In genomic region chr4:133250609-133251008, GRCm38 (mm10) we compare ENCODE assay signal across 9 mouse cellular contexts. TPM values are rescaled to one million over a fixed set of nuclear protein-coding genes. Genes with fewer than 3 reads are reported as not detected.
DNase-seq lines count a peak whose midpoint lies in the region; ATAC-seq and TF ChIP-seq lines count a peak whose summit lies in the region.
"Had no signal": no experiment of that assay in that cellular context is flagged by ENCODE, and none has a peak within 500 bp of the region (broad histone marks: within the 10 kb centered on the region; RNA-seq: fewer than 3 reads in every experiment).

No protein-coding gene starts in this region.

- ATAC-seq in forebrain, embryonic 15.5 days (replicated peaks), result no peak
- ATAC-seq in liver, embryonic 16.5 days (ENCODE audit: low read depth), result no peak
- no peak for ATAC-seq in neural tube, embryonic 12.5 days (ENCODE audit: low FRiP score, low read depth)
- peak; percentile 49; the same call in 1 of the 2 replicates for ATAC-seq in stomach, postnatal 0 days (ENCODE audit: low FRiP score, low TSS enrichment)

- no peak overlapping the region for H3K4me2 ChIP-seq in CH12.LX (ENCODE audit: insufficient read depth, low read depth, poor library complexity, severe bottlenecking)
- peak overlapping the region; percentile 52 for H3K4me2 ChIP-seq in forebrain, embryonic 15.5 days (replicated peaks)
- peak overlapping the region; percentile 28 for H3K4me2 ChIP-seq in liver, embryonic 16.5 days (ENCODE audit: low read depth, low read length)
- H3K4me2 ChIP-seq in neural tube, embryonic 12.5 days (replicated peaks), result peak overlapping the region; percentile 64
- H3K4me2 ChIP-seq in stomach, postnatal 0 days (replicated peaks; ENCODE audit: low read depth), result peak overlapping the region; percentile 56

- DNase-seq in CH12.LX (ENCODE audit: extremely low read depth), result no peak
- peak; percentile 87 for DNase-seq in cerebellum, adult 11 months
- DNase-seq in heart, postnatal 25 days (ENCODE audit: low spot score), result peak; percentile 65
- DNase-seq in large intestine, adult 2 months (ENCODE audit: low read depth, low spot score), result peak; percentile 35
- DNase-seq in stomach, postnatal 0 days (ENCODE audit: low spot score), result peak; percentile 93

- H3K36me3 ChIP-seq in CH12.LX (replicated peaks in 1 of 2; ENCODE audit: control insufficient read depth in 1 of 2, insufficient read depth in 1 of 2, low read length in 1 of 2), result peaks cover 0 to 21% of the 10 kb centered on the region in 2 experiments
- no peaks in the 10 kb centered on the region for H3K36me3 ChIP-seq in forebrain, embryonic 15.5 days
- no peaks in the 10 kb centered on the region for H3K36me3 ChIP-seq in liver, embryonic 16.5 days (ENCODE audit: control insufficient read depth, insufficient read depth)
- H3K36me3 ChIP-seq in neural tube, embryonic 12.5 days, result no peaks in the 10 kb centered on the region
- H3K36me3 ChIP-seq in stomach, postnatal 0 days (ENCODE audit: control insufficient read depth, insufficient read depth, low read length), result no peaks in the 10 kb centered on the region

- no peak overlapping the region for H3K4me3 ChIP-seq in CH12.LX (replicated peaks in 1 of 3; ENCODE audit: low read depth in 2 of 3, low read length in 2 of 3, poor library complexity in 1 of 3)
- peak overlapping the region; percentile 38 for H3K4me3 ChIP-seq in forebrain, embryonic 15.5 days
- H3K4me3 ChIP-seq in liver, embryonic 16.5 days (ENCODE audit: low read depth, low read length), result peak overlapping the region; percentile 13; the same call in 1 of the 2 replicates
- peak overlapping the region; percentile 29 for H3K4me3 ChIP-seq in neural tube, embryonic 12.5 days
- H3K4me3 ChIP-seq in stomach, postnatal 0 days (ENCODE audit: low read depth, low read length), result peak overlapping the region; percentile 31
- H3K4me3 ChIP-seq: erythroblast, embryonic 14.5 days had no signal

- dilution Hi-C loops in CH12.LX (cut with MboI; ENCODE audit: extremely low pct_ligation_motif_present, extremely low pct_unique_long_range_greater_than_20kb, low sequenced_read_pairs), result no loop called here

- in situ Hi-C loops in CH12.LX (cut with MboI; ENCODE audit: low pct_ligation_motif_present, low pct_unique_long_range_greater_than_20kb, low sequenced_read_pairs), result no loop called here

- peak; percentile 47 for TF ChIP-seq RAD21 in CH12.LX (IDR thresholded peaks at IDR 0.05; ENCODE audit: low read depth, low read length)

- H3K27me3 ChIP-seq in CH12.LX (replicated peaks), result peaks cover 25% of the 10 kb centered on the region
- H3K27me3 ChIP-seq in forebrain, embryonic 15.5 days, result peaks cover 66% of the 10 kb centered on the region
- H3K27me3 ChIP-seq in liver, embryonic 16.5 days (ENCODE audit: control insufficient read depth, insufficient read depth, low read depth, low read length), result peaks cover 28% of the 10 kb centered on the region
- H3K27me3 ChIP-seq in neural tube, embryonic 12.5 days (replicated peaks), result peaks cover 71% of the 10 kb centered on the region
- H3K27me3 ChIP-seq in stomach, postnatal 0 days (ENCODE audit: control insufficient read depth, insufficient read depth, low read length), result no peaks in the 10 kb centered on the region

- intact Hi-C loops in heart, postnatal 25 days (cut with DNase I), result loop anchor here (2.0 kb wide), 1 partner anchor 16 kb away; no protein-coding TSS in a partner anchor

- TF ChIP-seq CTCF in CH12.LX (conservative IDR thresholded peaks at IDR 0.05 in 1 of 2, IDR thresholded peaks at IDR 0.05 in 1 of 2; ENCODE audit: low read depth in 2 of 2, low read length in 2 of 2), result peak; percentile 21 to 84; a peak in 3 of 4 replicates
- peak; percentile 88 for TF ChIP-seq CTCF in stomach, postnatal 0 days (IDR thresholded peaks at IDR 0.05; ENCODE audit: low read depth)

- peaks cover 0 to 10% of the 10 kb centered on the region in 2 experiments; a peak in 2 of 4 replicates for H3K4me1 ChIP-seq in CH12.LX (ENCODE audit: control insufficient read depth in 1 of 2, insufficient read depth in 2 of 2)
- H3K4me1 ChIP-seq in forebrain, embryonic 15.5 days, result peaks cover 13% of the 10 kb centered on the region
- H3K4me1 ChIP-seq in liver, embryonic 16.5 days (ENCODE audit: control insufficient read depth, low read depth, low read length), result peaks cover 36% of the 10 kb centered on the region
- H3K4me1 ChIP-seq in neural tube, embryonic 12.5 days, result peaks cover 13% of the 10 kb centered on the region
- H3K4me1 ChIP-seq in stomach, postnatal 0 days (replicated peaks; ENCODE audit: control insufficient read depth, insufficient read depth), result no peaks in the 10 kb centered on the region

- 4% methylated on average over 22 of the region's 22 CpGs for WGBS in forebrain, embryonic 15.5 days
- 4% methylated on average over 22 of the region's 22 CpGs for WGBS in large intestine, adult 2 months
- WGBS in liver, embryonic 16.5 days (ENCODE audit: insufficient replicate concordance), result 8% methylated on average over 22 of the region's 22 CpGs
- 2% methylated on average over 22 of the region's 22 CpGs for WGBS in neural tube, embryonic 12.5 days
- 3% methylated on average over 22 of the region's 22 CpGs for WGBS in stomach, postnatal 0 days

- H3K79me2 ChIP-seq in CH12.LX (replicated peaks; ENCODE audit: control insufficient read depth, extremely low read depth, insufficient read depth, poor library complexity, severe bottlenecking), result no peaks in the 10 kb centered on the region

- H3K9ac ChIP-seq in CH12.LX (ENCODE audit: insufficient read depth, low read depth), result no peak overlapping the region
- peak overlapping the region; percentile 49 for H3K9ac ChIP-seq in forebrain, embryonic 15.5 days (replicated peaks)
- H3K9ac ChIP-seq in liver, embryonic 16.5 days (ENCODE audit: low read depth, low read length), result no peak overlapping the region
- H3K9ac ChIP-seq in neural tube, embryonic 12.5 days, result peak overlapping the region; percentile 40; the same call in 1 of the 2 replicates
- H3K9ac ChIP-seq in stomach, postnatal 0 days (ENCODE audit: low read length), result no peak overlapping the region

- no peak for TF ChIP-seq EP300 in CH12.LX (IDR thresholded peaks at IDR 0.05; ENCODE audit: low read length)
- TF ChIP-seq EP300 in stomach, postnatal 0 days (optimal IDR thresholded peaks at IDR 0.05), result no peak

- TF ChIP-seq POLR2A in CH12.LX (IDR thresholded peaks at IDR 0.05; ENCODE audit: low read depth, low read length), result no peak

- H3K9me3 ChIP-seq in CH12.LX (replicated peaks; ENCODE audit: low read length), result no peaks in the 10 kb centered on the region
- H3K9me3 ChIP-seq in forebrain, embryonic 15.5 days, result no peaks in the 10 kb centered on the region
- no peaks in the 10 kb centered on the region for H3K9me3 ChIP-seq in liver, embryonic 16.5 days (replicated peaks; ENCODE audit: control insufficient read depth, low read length)
- H3K9me3 ChIP-seq in neural tube, embryonic 12.5 days, result no peaks in the 10 kb centered on the region
- H3K9me3 ChIP-seq in stomach, postnatal 0 days (ENCODE audit: control insufficient read depth, low read length), result no peaks in the 10 kb centered on the region

- H3K27ac ChIP-seq in CH12.LX (ENCODE audit: insufficient read depth, low read depth), result no peak overlapping the region
- no peak overlapping the region for H3K27ac ChIP-seq in forebrain, embryonic 15.5 days (replicated peaks)
- no peak overlapping the region for H3K27ac ChIP-seq in liver, embryonic 16.5 days (ENCODE audit: low read length)
- no peak overlapping the region for H3K27ac ChIP-seq in neural tube, embryonic 12.5 days
- peak overlapping the region; percentile 49; the same call in 1 of the 2 replicates for H3K27ac ChIP-seq in stomach, postnatal 0 days (replicated peaks)

RNA-seq across cellular contexts. Expression of gene Map3k6, which starts 10.0 kb away (rescaled TPM):
- total RNA-seq in CH12.LX (2012; rRNA removed) (0.21 TPM in 1 of 2 replicates, not detected in the other), CH12.LX (2014; rRNA removed) (not detected in 2 replicates)
- polyA plus RNA-seq in CH12.LX (2012; ENCODE audit: insufficient read length, low read depth), result not detected in 2 replicates
- 1.7 and 1.8 TPM in 2 replicates for polyA plus RNA-seq in forebrain, embryonic 15.5 days (2015; fragmentation: Nextera tagmentation; extraction: Ambion mirVana)
- total RNA-seq in heart, postnatal 25 days (2021), result 10 to 100 TPM; 10.8 to 20.1 TPM
- polyA plus RNA-seq in large intestine, adult 2 months (2012; rRNA removed), result 42.8 and 65.0 TPM in 2 replicates
- polyA plus RNA-seq in liver, embryonic 16.5 days (2015; fragmentation: Nextera tagmentation; extraction: Ambion mirVana), result 2.2 and 3.0 TPM in 2 replicates
- 2.1 and 3.2 TPM in 2 replicates for polyA plus RNA-seq in neural tube, embryonic 12.5 days (2016; fragmentation: Nextera tagmentation; extraction: Ambion mirVana)
- 17.6 and 21.5 TPM in 2 replicates for polyA plus RNA-seq in stomach, postnatal 0 days (2015; fragmentation: Nextera tagmentation; extraction: Ambion mirVana)

RNA-seq across cellular contexts. Expression of gene Sytl1, which starts 12.3 kb away (rescaled TPM):
- 11.9 and 20.0 TPM in 2 replicates for total RNA-seq in CH12.LX (2012; rRNA removed)
- total RNA-seq in CH12.LX (2014; rRNA removed), result 8.2 and 8.3 TPM in 2 replicates
- 12.1 and 12.5 TPM in 2 replicates for polyA plus RNA-seq in CH12.LX (2012; ENCODE audit: insufficient read length, low read depth)
- polyA plus RNA-seq in forebrain, embryonic 15.5 days (2015; fragmentation: Nextera tagmentation; extraction: Ambion mirVana), result 0.29 and 0.61 TPM in 2 replicates
- total RNA-seq in heart, postnatal 25 days (2021), result under 1 TPM; 0.36 to 0.81 TPM
- 14.4 and 15.2 TPM in 2 replicates for polyA plus RNA-seq in large intestine, adult 2 months (2012; rRNA removed)
- 1.1 and 1.4 TPM in 2 replicates for polyA plus RNA-seq in liver, embryonic 16.5 days (2015; fragmentation: Nextera tagmentation; extraction: Ambion mirVana)
- polyA plus RNA-seq in neural tube, embryonic 12.5 days (2016; fragmentation: Nextera tagmentation; extraction: Ambion mirVana), result 0.66 and 0.73 TPM in 2 replicates
- 93.5 and 109 TPM in 2 replicates for polyA plus RNA-seq in stomach, postnatal 0 days (2015; fragmentation: Nextera tagmentation; extraction: Ambion mirVana)

RNA-seq across cellular contexts. Expression of gene Tmem222, which starts 27.0 kb away (rescaled TPM):
- total RNA-seq in CH12.LX (2012; rRNA removed) (64.0 and 64.8 TPM in 2 replicates), CH12.LX (2014; rRNA removed) (85.0 and 95.7 TPM in 2 replicates)
- 73.2 and 79.5 TPM in 2 replicates for polyA plus RNA-seq in CH12.LX (2012; ENCODE audit: insufficient read length, low read depth)
- polyA plus RNA-seq in forebrain, embryonic 15.5 days (2015; fragmentation: Nextera tagmentation; extraction: Ambion mirVana), result 107 and 112 TPM in 2 replicates
- 10 to 100 TPM; 24.8 to 25.7 TPM for total RNA-seq in heart, postnatal 25 days (2021)
- 91.8 and 95.3 TPM in 2 replicates for polyA plus RNA-seq in large intestine, adult 2 months (2012; rRNA removed)
- 32.7 and 34.9 TPM in 2 replicates for polyA plus RNA-seq in liver, embryonic 16.5 days (2015; fragmentation: Nextera tagmentation; extraction: Ambion mirVana)
- polyA plus RNA-seq in neural tube, embryonic 12.5 days (2016; fragmentation: Nextera tagmentation; extraction: Ambion mirVana), result 82.0 and 84.2 TPM in 2 replicates
- polyA plus RNA-seq in stomach, postnatal 0 days (2015; fragmentation: Nextera tagmentation; extraction: Ambion mirVana), result 51.4 and 53.9 TPM in 2 replicates

RNA-seq across cellular contexts. Expression of gene Gpr3, which starts 38.3 kb away (rescaled TPM):
- 0.13 and 0.17 TPM in 2 replicates for total RNA-seq in CH12.LX (2012; rRNA removed)
- total RNA-seq in CH12.LX (2014; rRNA removed), result not detected in 2 replicates
- 0.11 TPM in 1 of 2 replicates, not detected in the other for polyA plus RNA-seq in CH12.LX (2012; ENCODE audit: insufficient read length, low read depth)
- 0.48 and 0.55 TPM in 2 replicates for polyA plus RNA-seq in forebrain, embryonic 15.5 days (2015; fragmentation: Nextera tagmentation; extraction: Ambion mirVana)
- total RNA-seq in heart, postnatal 25 days (2021), result under 1 TPM in 1 of 2 experiments, not detected in 1; 0.22 TPM
- polyA plus RNA-seq in large intestine, adult 2 months (2012; rRNA removed), result 0.11 and 0.21 TPM in 2 replicates
- not detected in 2 replicates for polyA plus RNA-seq in liver, embryonic 16.5 days (2015; fragmentation: Nextera tagmentation; extraction: Ambion mirVana)
- 0.38 and 0.74 TPM in 2 replicates for polyA plus RNA-seq in neural tube, embryonic 12.5 days (2016; fragmentation: Nextera tagmentation; extraction: Ambion mirVana)
- polyA plus RNA-seq in stomach, postnatal 0 days (2015; fragmentation: Nextera tagmentation; extraction: Ambion mirVana), result 0.11 and 0.19 TPM in 2 replicates
- polyA plus RNA-seq: erythroblast, embryonic 14.5 days had no signal

RNA-seq across cellular contexts. Expression of gene Cd164l2, which starts 38.7 kb away (rescaled TPM):
- not detected in 2 replicates for total RNA-seq in CH12.LX (2012; rRNA removed)
- not detected in 2 replicates for total RNA-seq in CH12.LX (2014; rRNA removed)
- not detected in 2 replicates for polyA plus RNA-seq in CH12.LX (2012; ENCODE audit: insufficient read length, low read depth)
- polyA plus RNA-seq in forebrain, embryonic 15.5 days (2015; fragmentation: Nextera tagmentation; extraction: Ambion mirVana), result 0.38 and 0.87 TPM in 2 replicates
- under 1 TPM in 1 of 2 experiments, not detected in 1; 0.53 TPM for total RNA-seq in heart, postnatal 25 days (2021)
- polyA plus RNA-seq in large intestine, adult 2 months (2012; rRNA removed), result 0.38 and 0.77 TPM in 2 replicates
- polyA plus RNA-seq in liver, embryonic 16.5 days (2015; fragmentation: Nextera tagmentation; extraction: Ambion mirVana), result 0.13 TPM in 1 of 2 replicates, not detected in the other
- polyA plus RNA-seq in neural tube, embryonic 12.5 days (2016; fragmentation: Nextera tagmentation; extraction: Ambion mirVana), result 0.42 and 0.79 TPM in 2 replicates
- polyA plus RNA-seq in stomach, postnatal 0 days (2015; fragmentation: Nextera tagmentation; extraction: Ambion mirVana), result 5.3 and 6.5 TPM in 2 replicates
- polyA plus RNA-seq: erythroblast, embryonic 14.5 days had no signal

Comparison
In these comparisons a context has a peak if more than half of its experiments do, and no peak if none do; other contexts are left out.
1. H3K4me3 ChIP-seq: peak in forebrain, embryonic 15.5 days (single experiment), liver, embryonic 16.5 days (single experiment), neural tube, embryonic 12.5 days (single experiment) and stomach, postnatal 0 days (single experiment); none in CH12.LX (0 of 3).
2. H3K9ac ChIP-seq: peak in forebrain, embryonic 15.5 days (single experiment) and neural tube, embryonic 12.5 days (single experiment); none in CH12.LX (single experiment), liver, embryonic 16.5 days (single experiment) and stomach, postnatal 0 days (single experiment).